Mouse (Mus musculus) embryonic facial prominence, embryonic 13.5 days (tissue): Measurements from ENCODE around the gene Arap2. TPM values are rescaled to one million over a fixed set of nuclear protein-coding genes. Genes with fewer than 3 reads are reported as not detected.
"Not testable (repeated sequence)": the region's sequence is repeated elsewhere in the genome, so short reads cannot be mapped to it uniquely, and the experiment has no call there.

Experiments used
- ATAC-seq: fragments of 200-750 bp; cut with Nextera tagmentation; 2 replicates; pipeline ENCODE4 v1.8.0; 2017; ENCODE audit warnings: low read depth; ENCODE audit not compliant: insufficient number of reproducible peaks, insufficient read depth, low FRiP score, low TSS enrichment
- H3K27ac ChIP-seq: fragments of 300-500 bp; sonication (generic); 2 replicates; pipeline ENCODE4 v1.5.1; 2015; ENCODE audit warnings: moderate library complexity, mild to moderate bottlenecking, inconsistent platforms
- H3K27me3 ChIP-seq: fragments of 300-500 bp; sonication (generic); 2 replicates; pipeline ENCODE4 v1.6.1; 2015; ENCODE audit warnings: mild to moderate bottlenecking, inconsistent platforms
- H3K36me3 ChIP-seq: fragments of 300-500 bp; sonication (generic); 2 replicates; pipeline ENCODE4 v1.6.1; 2015; ENCODE audit warnings: mild to moderate bottlenecking, inconsistent platforms
- H3K4me1 ChIP-seq: fragments of 300-500 bp; sonication (generic); 2 replicates; pipeline ENCODE4 v1.6.1; 2015; ENCODE audit warnings: inconsistent platforms
- H3K4me2 ChIP-seq: fragments of 300-500 bp; sonication (generic); 2 replicates; pipeline ENCODE4 v1.6.1; 2015; ENCODE audit warnings: moderate library complexity, mild to moderate bottlenecking, inconsistent platforms
- H3K4me3 ChIP-seq: fragments of 300-500 bp; sonication (generic); 2 replicates; pipeline ENCODE4 v1.5.1; 2015; ENCODE audit warnings: mild to moderate bottlenecking, inconsistent platforms
- H3K9ac ChIP-seq: fragments of 300-500 bp; sonication (generic); 2 replicates; pipeline ENCODE4 v1.6.1; 2015; ENCODE audit warnings: mild to moderate bottlenecking, inconsistent platforms
- H3K9me3 ChIP-seq: fragments of 300-500 bp; sonication (generic); 2 replicates; pipeline ENCODE4 v1.6.1; 2016; ENCODE audit warnings: inconsistent platforms
- WGBS: fragments of 180-500 bp; shearing (Covaris S2); methylation state at CpG from one replicate; pipeline ENCODE4 v1.1.7; 2015; ENCODE audit warnings: mixed read lengths; 5-methylcytosine and 5-hydroxymethylcytosine counted together
- polyA plus RNA-seq: library from polyadenylated mRNA; unstranded; fragments of >200 nt; fragmentation: Nextera tagmentation; extraction: Ambion mirVana; gene quantifications from 2 replicates; pipeline ENCODE4 v1.2.1, GENCODE M21; 2015

The Arap2 gene
- polyA plus RNA-seq, 1 experiment from 2014 or later = 6.2 TPM

DNA sequence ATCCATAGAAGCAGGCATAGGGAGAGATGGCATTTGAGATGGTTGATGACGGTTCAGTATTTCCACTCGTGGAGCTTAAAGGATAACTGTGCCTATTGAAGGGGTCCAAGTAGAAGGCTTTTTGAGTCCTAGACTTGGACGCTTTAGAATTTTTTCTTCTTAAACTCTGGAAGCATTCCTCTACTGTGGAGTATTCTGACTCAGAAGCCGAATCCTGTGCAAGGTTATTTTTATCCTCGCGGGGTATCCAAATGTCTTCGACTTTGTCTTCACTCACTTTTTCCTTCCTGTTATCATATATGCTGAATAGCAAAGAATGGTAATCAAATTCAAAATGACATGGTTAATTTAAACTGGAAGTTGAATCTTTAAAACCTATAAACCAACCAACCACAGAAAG lies 35.4 kb downstream of the Arap2 start:
- H3K4me1 ChIP-seq, H3K9me3 ChIP-seq, H3K9ac ChIP-seq, ATAC-seq, H3K27me3 ChIP-seq, H3K4me2 ChIP-seq, H3K27ac ChIP-seq, H3K4me3 ChIP-seq, H3K36me3 ChIP-seq: not testable (repeated sequence)
- 91% methylated on average over 7 of the region's 7 CpGs for WGBS

GRCm38 (mm10) chr5:62725551-62725950 lies 40.4 kb downstream of the Arap2 start:
- ATAC-seq = no peak
- no peaks in the 10 kb centered on the region for H3K36me3 ChIP-seq
- H3K27ac ChIP-seq = no peak overlapping the region
- no peak overlapping the region for H3K4me2 ChIP-seq
- H3K27me3 ChIP-seq = no peaks in the 10 kb centered on the region
- 79% methylated on average over 2 of the region's 2 CpGs for WGBS
- H3K4me3 ChIP-seq = no peak overlapping the region
- H3K9ac ChIP-seq = no peak overlapping the region
- no peaks in the 10 kb centered on the region for H3K9me3 ChIP-seq
- no peaks in the 10 kb centered on the region for H3K4me1 ChIP-seq

DNA sequence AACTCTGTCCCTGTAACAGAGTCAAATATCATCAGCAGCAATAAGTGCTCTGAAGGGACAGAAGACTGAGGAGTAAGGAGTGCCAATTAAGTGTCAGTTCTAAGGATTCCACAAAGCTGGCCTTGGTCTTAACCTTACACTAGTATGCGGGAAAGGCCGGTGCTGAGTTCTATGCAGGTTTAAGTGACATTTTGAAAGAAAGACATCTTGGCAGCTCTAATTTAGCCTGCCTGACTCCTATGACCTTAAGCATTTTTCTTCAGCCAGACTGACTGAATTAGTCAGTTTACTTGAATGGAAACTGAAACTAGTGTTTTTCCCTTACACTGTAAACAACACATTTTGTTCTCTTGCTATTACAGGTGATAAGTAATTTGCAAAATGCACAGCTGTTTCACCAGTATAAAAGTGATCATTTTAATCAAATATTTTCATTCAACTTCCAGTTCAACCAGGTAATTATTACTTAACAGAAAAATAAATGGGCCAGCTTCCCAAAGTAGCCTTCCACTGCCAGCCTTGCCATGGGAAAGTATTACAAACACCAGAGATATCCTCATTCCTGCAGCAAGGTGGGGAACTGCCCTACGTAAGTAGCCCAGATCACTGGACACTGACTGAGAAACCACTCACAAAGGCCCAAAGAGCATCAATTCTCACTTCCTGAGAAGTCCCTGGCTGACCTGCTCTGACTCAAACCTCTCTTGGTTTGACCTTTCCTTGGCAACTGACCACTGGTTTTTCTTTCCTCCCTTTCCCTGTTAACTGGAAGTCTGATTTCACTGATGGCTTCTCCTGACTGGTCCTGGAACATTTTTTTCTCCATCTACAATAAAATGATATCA lies 42.5 kb downstream of the Arap2 start:
- Histone ChIP-seq H3K4me1 (no peaks in the 10 kb centered on the region), H3K4me2 (no peak overlapping the region), H3K9me3 (no peaks in the 10 kb centered on the region), H3K4me3 (no peak overlapping the region), H3K36me3 (no peaks in the 10 kb centered on the region), H3K9ac (no peak overlapping the region), H3K27me3 (no peaks in the 10 kb centered on the region), H3K27ac (no peak overlapping the region)
- ATAC-seq = no peak
- 55% methylated on average over 3 of the region's 3 CpGs for whole genome bisulfite sequencing

DNA sequence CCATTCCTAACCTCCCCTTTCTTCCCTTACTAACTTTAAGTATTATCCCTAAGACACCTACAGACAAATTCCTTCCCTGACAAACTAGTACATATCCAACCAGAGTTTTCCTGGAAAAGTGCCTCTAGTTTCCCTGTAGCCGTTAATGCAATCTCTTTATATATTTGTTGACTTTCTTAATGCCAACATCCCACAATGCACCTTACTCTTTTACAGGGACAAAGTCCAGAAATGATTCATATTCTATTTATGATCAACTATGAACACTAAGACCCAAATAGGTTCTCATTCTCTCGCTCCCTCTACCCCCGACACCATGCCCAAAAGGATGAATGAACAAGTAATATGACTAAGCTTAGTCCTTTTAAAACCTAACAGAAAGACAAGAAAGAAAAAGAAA lies 49.5 kb downstream of the Arap2 start:
- Histone ChIP-seq H3K9ac (no peak overlapping the region), H3K9me3 (no peaks in the 10 kb centered on the region), H3K27ac (no peak overlapping the region), H3K27me3 (no peaks in the 10 kb centered on the region), H3K36me3 (no peaks in the 10 kb centered on the region), H3K4me2 (no peak overlapping the region), H3K4me3 (no peak overlapping the region), H3K4me1 (no peaks in the 10 kb centered on the region)
- no peak for ATAC-seq
- 89% methylated on average over 3 of the region's 3 CpGs for WGBS

DNA sequence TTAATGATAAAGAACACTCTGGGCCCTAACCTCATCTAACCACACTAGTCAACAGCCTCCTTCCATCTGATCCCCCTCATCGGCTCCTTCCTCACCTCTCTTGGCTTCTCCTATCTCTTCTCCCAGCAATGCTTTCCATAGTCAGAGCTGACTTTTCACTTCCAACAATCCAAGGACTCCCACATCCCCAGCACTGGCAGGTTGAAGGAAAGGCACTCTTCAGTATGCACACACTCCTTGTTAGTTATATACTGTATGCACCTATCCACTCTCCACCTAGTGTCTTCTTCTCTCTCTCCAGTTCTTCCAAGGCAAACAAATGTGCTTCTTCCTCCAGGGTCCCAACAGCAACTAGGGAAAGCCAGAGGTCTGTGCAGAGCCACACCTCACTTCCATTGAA lies 50.0 kb downstream of the Arap2 start:
- no peak overlapping the region for H3K4me2 ChIP-seq
- H3K27me3 ChIP-seq = no peaks in the 10 kb centered on the region
- no peaks in the 10 kb centered on the region for H3K9me3 ChIP-seq
- 77% methylated on average over 1 of the region's 1 CpGs for WGBS
- no peak overlapping the region for H3K9ac ChIP-seq
- no peak for ATAC-seq
- no peak overlapping the region for H3K4me3 ChIP-seq
- no peaks in the 10 kb centered on the region for H3K36me3 ChIP-seq
- H3K27ac ChIP-seq = no peak overlapping the region
- H3K4me1 ChIP-seq = no peaks in the 10 kb centered on the region

DNA sequence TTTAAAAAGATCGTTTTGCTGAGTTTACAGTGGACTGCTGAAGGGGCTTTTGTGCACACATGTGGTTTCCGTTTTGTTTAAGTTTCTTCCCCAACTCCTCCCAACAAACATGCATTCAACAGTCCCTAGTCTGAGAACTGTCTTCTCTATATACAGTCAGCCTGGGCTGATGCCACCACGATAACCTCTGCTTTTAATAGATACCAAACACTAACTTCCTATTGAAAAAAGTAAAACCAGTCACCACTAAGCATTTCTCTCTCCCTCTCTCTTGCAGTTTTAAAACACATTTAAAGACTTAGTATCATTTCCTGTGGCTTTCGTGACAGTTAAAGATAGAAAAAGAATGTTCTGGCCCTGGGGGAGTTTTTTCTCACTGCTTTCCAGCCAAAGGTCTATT lies 50.5 kb downstream of the Arap2 start:
- Histone ChIP-seq H3K9ac (no peak overlapping the region), H3K4me3 (no peak overlapping the region), H3K4me2 (no peak overlapping the region), H3K27ac (no peak overlapping the region), H3K27me3 (no peaks in the 10 kb centered on the region), H3K4me1 (no peaks in the 10 kb centered on the region), H3K36me3 (no peaks in the 10 kb centered on the region), H3K9me3 (no peaks in the 10 kb centered on the region)
- 22% methylated on average over 4 of the region's 4 CpGs for WGBS
- ATAC-seq = no peak

DNA sequence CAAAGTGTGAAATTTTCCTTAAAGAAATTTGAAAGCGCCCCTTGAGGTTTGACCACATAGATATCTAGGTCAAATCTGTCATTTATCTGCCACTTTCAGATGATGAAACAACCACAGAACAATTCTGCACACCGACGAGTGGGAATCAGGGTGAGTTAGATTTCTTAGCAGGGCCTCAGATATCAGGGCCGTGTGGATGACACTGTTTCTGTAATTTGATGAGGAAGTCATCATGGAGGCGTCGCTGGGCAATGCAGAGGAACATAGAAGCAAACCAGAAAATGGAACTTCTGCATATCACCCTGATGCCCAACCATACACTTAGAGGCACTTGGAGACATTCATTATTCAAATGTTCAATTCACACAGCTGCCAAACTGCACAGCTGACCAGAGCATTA lies 55.0 kb downstream of the Arap2 start:
- 84% methylated on average over 6 of the region's 6 CpGs for WGBS
- Histone ChIP-seq H3K36me3 (no peaks in the 10 kb centered on the region), H3K27me3 (no peaks in the 10 kb centered on the region), H3K4me3 (no peak overlapping the region), H3K9me3 (no peaks in the 10 kb centered on the region), H3K9ac (no peak overlapping the region), H3K27ac (no peak overlapping the region), H3K4me1 (no peaks in the 10 kb centered on the region), H3K4me2 (no peak overlapping the region)
- ATAC-seq = no peak

DNA sequence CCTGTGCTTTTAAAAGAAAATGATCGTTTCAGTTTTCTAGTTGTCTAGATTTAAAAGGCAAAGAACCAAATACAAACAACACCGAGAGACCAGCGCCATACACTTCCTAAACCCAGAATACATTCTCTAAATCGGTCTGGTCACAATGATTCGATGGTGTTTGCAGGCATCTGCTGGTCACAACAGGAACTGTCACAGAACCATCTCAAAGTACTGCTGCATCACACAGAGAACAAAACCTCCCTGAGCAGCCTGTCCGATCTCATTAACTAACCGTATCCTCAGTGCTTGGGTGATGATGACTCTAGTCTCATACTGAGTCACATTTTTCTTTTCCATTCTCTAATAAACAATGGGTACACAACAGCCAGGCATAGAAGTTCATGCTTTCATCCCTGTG lies 59.1 kb downstream of the Arap2 start:
- WGBS = 42% methylated on average over 7 of the region's 7 CpGs
- H3K4me1 ChIP-seq = no peaks in the 10 kb centered on the region
- no peak for ATAC-seq

GRCm38 (mm10) chr5:62689965-62690364 lies 76.0 kb downstream of the Arap2 start:
- Histone ChIP-seq H3K4me3 (no peak overlapping the region), H3K27ac (no peak overlapping the region), H3K27me3 (no peaks in the 10 kb centered on the region), H3K4me1 (no peaks in the 10 kb centered on the region), H3K36me3 (no peaks in the 10 kb centered on the region), H3K9me3 (no peaks in the 10 kb centered on the region), H3K9ac (no peak overlapping the region), H3K4me2 (no peak overlapping the region)
- WGBS = 24% methylated on average over 4 of the region's 4 CpGs
- no peak for ATAC-seq

More for the DNA sequence above, 59.1 kb downstream of the Arap2 start:
- no peak overlapping the region for H3K9ac ChIP-seq
- H3K9me3 ChIP-seq = no peaks in the 10 kb centered on the region
- no peak overlapping the region for H3K4me3 ChIP-seq
- no peaks in the 10 kb centered on the region for H3K27me3 ChIP-seq
- H3K36me3 ChIP-seq = no peaks in the 10 kb centered on the region
- no peak overlapping the region for H3K4me2 ChIP-seq
- H3K27ac ChIP-seq = no peak overlapping the region

DNA sequence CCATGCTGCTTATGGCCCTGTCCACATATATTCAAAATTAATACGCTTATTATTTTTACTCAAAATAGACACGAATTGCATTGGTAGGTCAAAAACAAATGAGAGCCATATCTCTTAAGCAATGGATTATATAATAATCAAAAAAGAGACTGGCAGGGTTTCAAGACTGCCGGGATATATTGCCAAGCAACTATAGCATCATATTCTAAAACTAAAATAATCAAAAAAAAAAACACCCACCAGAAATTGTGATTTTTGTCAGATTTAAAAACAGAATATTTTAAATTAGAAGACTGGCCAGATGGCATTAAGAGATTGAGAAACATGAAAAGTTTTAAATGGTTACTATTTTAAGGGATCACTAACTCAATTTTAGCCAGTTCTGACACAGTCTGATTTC lies 82.2 kb downstream of the Arap2 start:
- no peak overlapping the region for H3K9ac ChIP-seq
- no peak for ATAC-seq
- WGBS = 80% methylated on average over 3 of the region's 3 CpGs

DNA sequence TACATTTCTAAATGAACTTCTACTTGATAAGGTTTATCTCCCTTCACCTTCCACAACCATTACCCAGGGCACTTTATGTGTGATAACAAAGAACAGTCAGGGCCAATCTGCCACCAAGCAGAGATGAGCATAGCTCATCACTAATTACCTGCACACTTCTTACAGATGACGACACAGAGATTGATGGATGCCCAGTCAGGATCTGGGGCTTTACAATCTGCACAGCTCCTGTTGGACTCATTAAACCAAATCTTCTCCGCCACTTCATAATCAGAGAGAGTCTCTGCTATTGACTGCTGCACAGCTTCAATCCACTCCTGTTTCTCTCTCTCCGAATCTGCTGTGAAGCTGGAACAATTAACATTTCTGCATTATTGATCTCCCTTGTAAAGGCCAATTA lies 82.8 kb downstream of the Arap2 start:
- 75% methylated on average over 3 of the region's 3 CpGs for WGBS
- no peaks in the 10 kb centered on the region for H3K4me1 ChIP-seq
- no peaks in the 10 kb centered on the region for H3K36me3 ChIP-seq
- no peak for ATAC-seq
- no peak overlapping the region for H3K4me2 ChIP-seq
- no peak overlapping the region for H3K4me3 ChIP-seq
- no peak overlapping the region for H3K27ac ChIP-seq
- no peaks in the 10 kb centered on the region for H3K27me3 ChIP-seq
- no peaks in the 10 kb centered on the region for H3K9me3 ChIP-seq
- no peak overlapping the region for H3K9ac ChIP-seq

More for the DNA sequence above, 82.2 kb downstream of the Arap2 start:
- Histone ChIP-seq H3K27me3 (no peaks in the 10 kb centered on the region), H3K9me3 (no peaks in the 10 kb centered on the region), H3K36me3 (no peaks in the 10 kb centered on the region), H3K27ac (no peak overlapping the region), H3K4me3 (no peak overlapping the region), H3K4me2 (no peak overlapping the region), H3K4me1 (no peaks in the 10 kb centered on the region)

- Histone ChIP-seq H3K9me3 (no peaks in the 10 kb centered on the region), H3K4me2 (no peak overlapping the region), H3K9ac (no peak overlapping the region), H3K36me3 (no peaks in the 10 kb centered on the region), H3K4me1 (peaks cover 3% of the 10 kb centered on the region; the same call in 1 of the 2 replicates), H3K4me3 (no peak overlapping the region), H3K27me3 (no peaks in the 10 kb centered on the region), H3K27ac (no peak overlapping the region)
- no peak for ATAC-seq
- 87% methylated on average over 7 of the region's 7 CpGs for WGBS
Measured at GRCm38 (mm10) chr5:62677390-62677789, 88.6 kb downstream of the Arap2 start.
